Mouse (Mus musculus): Measurements from ENCODE around the gene Ormdl2.

DNA sequence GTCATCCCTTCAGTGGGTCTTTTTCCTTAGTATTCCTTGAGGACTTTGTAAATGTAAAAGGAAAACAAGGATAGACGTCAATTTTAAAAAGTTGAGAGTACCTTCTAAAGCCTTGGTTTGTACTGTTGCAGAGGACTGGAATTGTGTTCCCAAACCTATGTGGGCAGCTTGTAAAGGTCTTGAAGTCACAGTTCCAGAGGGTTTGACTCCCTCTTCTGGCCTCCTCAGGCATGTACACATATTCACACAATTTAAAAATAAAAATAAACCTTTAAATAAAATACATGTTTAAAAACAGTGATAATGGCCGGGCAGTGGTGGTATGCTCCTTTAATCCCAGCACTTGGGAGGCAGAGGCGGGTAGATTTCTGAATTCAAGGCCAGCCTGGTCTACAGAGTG lies 44.6 kb upstream of the Ormdl2 start:
- TF ChIP-seq CTCF (IDR thresholded peaks at IDR 0.05; ENCODE audit: borderline replicate concordance, insufficient read depth, low read length), result no peak
- no peak for TF ChIP-seq POLR2A (IDR thresholded peaks at IDR 0.05; ENCODE audit: low read depth, low read length)
